Mouse (Mus musculus): ENCODE measurements at regions not wholly inside any gene's neighbourhood (a gene's known extent, or its start where the extent isn't known, plus 50 kb on each side); places are given as distances from the start of the nearest gene placed in this dataset.

DNA sequence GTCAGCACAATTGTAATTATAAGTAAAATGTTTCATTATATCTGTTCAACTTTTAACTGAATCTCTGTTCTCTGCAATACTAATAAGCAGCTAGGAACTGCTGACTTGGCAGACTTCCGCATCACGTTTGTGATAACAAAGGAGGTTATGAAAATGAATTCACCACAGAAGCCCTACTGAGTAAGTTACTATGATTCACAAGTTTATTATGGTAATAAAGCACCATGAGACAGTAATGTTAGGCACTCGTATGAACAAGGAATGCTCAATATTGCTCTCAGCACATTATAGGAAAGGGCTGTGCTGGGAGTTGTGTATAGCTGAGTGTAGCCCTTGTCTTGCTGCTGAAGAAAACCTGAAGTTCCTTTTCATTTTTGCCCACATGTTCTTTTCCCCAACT lies 238.9 kb upstream of the Pcdh9 start:
- DNase-seq (ENCODE audit: extremely low spot score, low read depth, low spot score), result no peak

DNA sequence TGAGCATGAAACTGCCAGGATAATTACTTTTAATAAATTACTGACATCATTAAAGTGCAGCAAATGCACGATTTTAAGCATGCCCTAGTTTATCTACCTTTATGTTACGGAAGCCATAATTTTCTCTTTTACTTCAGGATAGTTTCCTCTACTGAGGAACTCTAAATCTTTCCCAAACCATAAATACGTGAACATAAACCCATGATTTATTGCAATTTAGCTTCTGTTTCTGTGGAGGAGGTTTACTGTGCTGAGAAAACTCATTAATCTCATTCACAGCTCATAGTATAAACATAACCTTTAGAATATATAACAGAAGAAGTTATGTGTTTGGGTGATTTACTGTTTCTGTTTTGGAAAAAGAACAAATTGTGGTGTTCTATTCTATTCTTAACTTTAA lies 233.1 kb upstream of the Pcdh9 start:
- DNase-seq (ENCODE audit: extremely low spot score, low read depth, low spot score), result peak; percentile 33

GRCm38 (mm10) chr14:94098856-94099255 lies 208.4 kb upstream of the Pcdh9 start:
- no peak for DNase-seq (ENCODE audit: extremely low spot score, low read depth, low spot score)

GRCm38 (mm10) chr14:94093989-94094388 lies 203.5 kb upstream of the Pcdh9 start:
- DNase-seq (ENCODE audit: extremely low spot score, low read depth, low spot score), result no peak

Measured in hindlimb bud, embryonic 11.5 days (tissue).